Mouse (Mus musculus): ENCODE results near the gene Sbno2.

The Sbno2 gene

DNA sequence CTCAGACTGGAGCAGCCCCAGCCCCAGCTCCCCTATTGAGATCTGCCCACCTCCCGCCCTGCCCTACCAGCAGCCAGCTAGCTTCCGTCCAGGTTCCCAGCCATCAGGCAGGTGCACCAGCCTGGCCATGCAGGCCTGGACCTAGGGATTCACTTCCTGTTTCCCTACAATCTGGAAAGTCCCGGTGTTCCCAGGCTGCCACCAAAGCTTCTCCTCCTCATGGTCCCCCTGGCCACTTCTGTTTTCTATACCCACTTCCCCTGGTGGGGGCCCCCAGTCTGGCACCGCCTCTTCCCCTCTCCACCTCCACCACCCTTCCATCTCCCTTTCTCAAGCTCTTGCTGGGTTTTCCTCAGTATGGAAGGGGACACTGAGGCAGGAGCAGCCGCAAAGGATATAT lies at the start of gene Sbno2:
TSS of gene Sbno2 (minus strand) at position 112 of the 400 bp plus-strand sequence.
- in situ Hi-C loops (cut with MboI; ENCODE audit: unreplicated experiment in 2 of 2) = loop anchor here in 1 of 2 experiments (5.0 kb wide), 1 partner anchor 33 kb away; no protein-coding TSS in a partner anchor

DNA sequence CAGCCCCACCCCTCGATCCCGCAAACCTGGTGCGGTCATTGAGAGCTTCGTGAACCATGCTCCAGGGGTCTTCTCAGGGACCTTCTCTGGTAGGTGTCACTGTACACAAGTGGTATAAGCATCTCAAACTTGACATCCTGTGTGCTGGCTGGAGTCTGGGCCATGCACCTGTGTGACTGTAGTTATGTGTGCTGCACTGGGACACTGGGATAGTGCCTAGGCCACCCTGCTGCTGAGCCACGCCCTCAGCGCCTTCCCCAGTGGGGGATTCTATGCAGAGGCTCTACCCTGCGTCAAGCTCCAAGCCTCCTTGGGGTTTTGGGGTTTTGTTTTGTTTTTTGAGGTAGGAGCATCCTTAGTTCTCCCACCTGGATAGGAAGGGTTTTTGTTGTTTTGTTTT lies 49.0 kb upstream of the Sbno2 start:
- in situ Hi-C loops (cut with MboI; ENCODE audit: unreplicated experiment in 2 of 2) = loop anchor here in 1 of 2 experiments (25.0 kb wide), 1 partner anchor 533 kb away; the partner anchor contains the start of gene Mknk2

DNA sequence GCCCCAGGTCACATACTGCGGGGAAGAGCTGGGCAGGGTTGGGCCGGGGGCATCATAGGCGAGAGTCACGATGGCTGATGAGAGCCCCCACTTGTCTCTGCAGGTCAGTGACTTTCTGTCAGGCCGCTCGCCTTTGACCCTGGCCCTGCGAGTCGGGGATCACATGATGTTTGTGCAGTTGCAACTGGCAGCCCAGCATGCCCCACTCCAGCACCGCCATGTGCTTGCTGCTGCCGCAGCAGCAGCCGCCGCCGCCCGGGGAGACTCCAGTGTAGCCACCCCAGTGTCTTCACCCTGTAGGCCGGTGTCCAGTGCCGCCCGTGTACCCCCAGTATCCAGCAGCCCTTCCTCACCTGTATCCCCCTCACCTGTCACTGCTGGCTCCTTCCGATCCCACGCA lies 48.3 kb upstream of the Sbno2 start:
- in situ Hi-C loops (cut with MboI; ENCODE audit: unreplicated experiment in 2 of 2) = loop anchor here in 1 of 2 experiments (25.0 kb wide), 1 partner anchor 534 kb away; the partner anchor contains the start of gene Mknk2

DNA sequence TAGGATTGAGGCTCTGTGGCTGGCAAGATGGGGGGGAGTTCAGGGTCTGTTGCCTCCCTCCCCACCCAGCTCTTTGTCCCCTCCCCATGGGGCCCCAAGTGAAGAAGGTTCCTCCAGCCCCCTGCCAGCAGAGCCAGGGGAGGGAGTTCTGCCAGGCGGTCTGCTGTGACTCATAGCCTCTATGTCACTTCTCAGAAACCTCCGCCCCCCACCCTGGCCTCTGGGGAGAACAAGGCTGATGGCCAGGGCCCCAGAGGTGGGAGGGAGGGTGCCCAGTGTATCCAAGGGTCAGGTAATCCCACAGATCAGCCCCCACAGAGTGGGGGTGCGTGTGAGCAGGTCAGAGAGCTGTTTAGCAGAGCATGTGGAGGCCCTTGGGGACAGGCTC lies 47.5 kb upstream of the Sbno2 start:
- in situ Hi-C loops (cut with MboI; ENCODE audit: unreplicated experiment in 2 of 2) = loop anchor here in 1 of 2 experiments (25.0 kb wide), 1 partner anchor 534 kb away; the partner anchor contains the start of gene Mknk2

DNA sequence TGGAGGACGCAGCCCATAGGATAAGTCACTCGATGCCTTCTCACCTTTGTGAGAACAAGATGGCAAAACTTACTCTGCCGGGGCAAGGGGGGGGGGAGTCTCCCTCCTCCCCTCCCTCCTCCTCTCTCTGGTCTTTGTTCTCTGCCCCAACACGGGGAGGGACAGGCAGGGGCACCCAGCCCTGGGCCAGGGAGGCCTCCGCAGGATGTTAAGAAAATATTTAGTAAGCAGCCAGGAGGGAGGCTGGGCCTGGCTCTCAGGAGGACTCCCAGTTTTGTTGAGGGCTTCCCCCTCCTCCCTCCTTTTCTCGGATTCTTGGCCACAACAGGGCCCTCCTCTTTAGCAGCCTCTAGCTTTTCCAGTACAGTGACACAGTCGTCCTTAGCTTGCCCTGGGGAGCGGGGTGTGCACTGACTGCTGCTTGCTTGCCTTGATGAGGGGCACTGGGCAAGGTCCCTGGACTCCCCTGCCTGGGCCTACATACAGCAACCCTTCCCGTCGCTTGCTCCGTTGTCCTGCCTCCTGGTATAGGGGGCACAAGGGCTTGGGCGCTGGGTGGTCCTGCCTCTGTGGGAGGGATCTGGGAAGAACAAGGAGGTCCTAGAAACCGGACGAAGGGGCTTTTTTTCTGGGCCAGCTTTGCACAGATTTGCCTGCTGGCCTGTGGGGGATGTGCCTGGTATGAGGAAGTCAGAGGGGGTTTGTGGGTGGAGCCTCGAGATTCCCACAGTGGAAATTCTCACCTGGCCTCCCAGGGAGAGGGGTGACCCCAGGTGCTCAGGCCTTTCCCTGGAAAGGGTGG lies 46.9 kb upstream of the Sbno2 start:
- in situ Hi-C loops (cut with MboI; ENCODE audit: unreplicated experiment in 2 of 2) = loop anchor here in 1 of 2 experiments (25.0 kb wide), 1 partner anchor 535 kb away; the partner anchor contains the start of gene Mknk2

DNA sequence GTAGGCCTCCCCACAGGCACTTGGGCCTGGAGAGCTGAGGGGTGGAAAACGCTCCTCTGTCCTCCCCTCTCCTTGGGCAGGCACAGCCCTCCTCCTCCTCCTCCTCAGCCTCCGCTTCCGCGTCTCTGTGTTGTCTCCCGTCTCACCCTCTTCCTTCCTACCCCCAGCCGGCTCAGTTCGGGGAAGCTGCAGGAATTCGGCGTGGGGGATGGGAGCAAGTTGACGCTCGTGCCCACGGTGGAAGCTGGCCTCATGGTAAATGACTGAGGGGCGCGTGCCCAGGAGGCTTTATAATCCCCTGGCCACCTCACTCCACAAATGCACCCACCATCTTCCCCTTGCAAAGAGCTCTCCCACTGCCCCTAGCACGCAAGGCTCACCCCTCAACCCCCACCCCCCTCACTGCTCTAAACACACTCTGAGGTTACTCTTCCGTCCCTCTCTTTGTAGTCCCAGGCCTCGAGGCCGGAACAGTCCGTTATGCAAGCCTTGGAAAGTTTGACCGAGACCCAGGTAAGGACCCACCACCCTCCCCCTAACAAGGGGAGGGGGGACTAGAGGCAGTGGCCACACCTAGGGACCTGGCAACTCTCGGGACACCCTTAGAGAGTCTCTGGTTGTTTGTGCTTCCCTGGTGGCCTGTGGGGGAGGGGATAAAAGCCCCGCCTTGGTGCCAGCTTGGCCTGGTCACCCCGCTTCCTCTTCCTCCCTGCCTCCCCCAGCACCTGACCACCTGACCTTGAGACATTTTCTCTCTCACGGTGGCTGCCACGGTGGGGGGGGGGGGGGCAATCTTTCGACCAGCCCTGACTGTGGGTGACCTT lies 46.1 kb upstream of the Sbno2 start:
- in situ Hi-C loops (cut with MboI; ENCODE audit: unreplicated experiment in 2 of 2) = loop anchor here in 1 of 2 experiments (25.0 kb wide), 1 partner anchor 536 kb away; the partner anchor contains the start of gene Mknk2

DNA sequence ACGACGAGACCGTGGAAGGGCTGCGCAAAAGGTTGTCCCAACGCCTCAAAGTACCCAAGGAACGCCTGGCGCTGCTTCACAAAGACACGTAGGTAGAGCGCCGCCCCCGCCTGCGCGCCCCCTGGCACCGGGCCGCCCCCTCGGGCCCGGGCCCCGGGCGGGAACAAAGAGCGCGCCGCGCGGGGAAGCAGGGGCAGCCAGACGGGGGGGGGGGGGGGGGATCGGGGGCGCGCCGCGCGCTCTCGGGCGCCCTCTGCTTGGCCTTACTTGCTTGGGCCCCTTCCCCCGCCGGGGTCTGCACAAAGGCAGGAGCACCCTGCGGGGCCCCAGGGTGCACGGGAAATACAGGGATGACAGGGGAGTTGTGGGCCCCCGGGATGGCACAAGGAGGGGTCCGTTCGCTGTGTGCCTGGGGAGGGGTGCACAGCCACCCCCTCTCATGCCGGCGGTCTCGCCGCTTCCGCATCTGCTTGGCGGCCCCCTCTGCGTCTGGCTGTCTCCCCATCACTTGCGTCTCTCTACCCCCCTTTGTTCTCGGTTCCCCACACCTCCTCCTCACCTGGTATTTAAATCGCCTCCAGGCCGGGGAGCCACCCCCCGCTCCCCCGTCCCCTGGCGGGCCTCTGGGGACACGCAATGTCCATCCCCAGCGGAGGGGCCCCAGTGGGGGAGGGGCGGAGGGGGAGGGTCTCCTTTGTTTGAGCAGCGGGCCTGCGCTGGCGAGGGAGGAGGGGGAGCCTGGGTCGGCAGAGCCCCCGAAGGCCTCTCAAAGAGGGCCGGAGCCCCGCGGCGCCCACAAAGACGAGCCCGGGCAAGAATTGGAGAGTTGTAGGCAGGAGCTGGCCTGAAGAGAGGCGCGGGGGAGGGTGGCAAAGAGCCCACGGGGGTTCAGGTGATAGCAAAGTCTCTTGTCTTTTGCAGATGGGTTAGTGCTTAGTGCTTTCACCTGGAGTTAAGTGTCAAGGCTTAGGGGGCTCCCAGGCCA lies 45.1 kb upstream of the Sbno2 start:
- in situ Hi-C loops (cut with MboI; ENCODE audit: unreplicated experiment in 2 of 2) = loop anchor here in 1 of 2 experiments (25.0 kb wide), 1 partner anchor 537 kb away; the partner anchor contains the start of gene Mknk2

DNA sequence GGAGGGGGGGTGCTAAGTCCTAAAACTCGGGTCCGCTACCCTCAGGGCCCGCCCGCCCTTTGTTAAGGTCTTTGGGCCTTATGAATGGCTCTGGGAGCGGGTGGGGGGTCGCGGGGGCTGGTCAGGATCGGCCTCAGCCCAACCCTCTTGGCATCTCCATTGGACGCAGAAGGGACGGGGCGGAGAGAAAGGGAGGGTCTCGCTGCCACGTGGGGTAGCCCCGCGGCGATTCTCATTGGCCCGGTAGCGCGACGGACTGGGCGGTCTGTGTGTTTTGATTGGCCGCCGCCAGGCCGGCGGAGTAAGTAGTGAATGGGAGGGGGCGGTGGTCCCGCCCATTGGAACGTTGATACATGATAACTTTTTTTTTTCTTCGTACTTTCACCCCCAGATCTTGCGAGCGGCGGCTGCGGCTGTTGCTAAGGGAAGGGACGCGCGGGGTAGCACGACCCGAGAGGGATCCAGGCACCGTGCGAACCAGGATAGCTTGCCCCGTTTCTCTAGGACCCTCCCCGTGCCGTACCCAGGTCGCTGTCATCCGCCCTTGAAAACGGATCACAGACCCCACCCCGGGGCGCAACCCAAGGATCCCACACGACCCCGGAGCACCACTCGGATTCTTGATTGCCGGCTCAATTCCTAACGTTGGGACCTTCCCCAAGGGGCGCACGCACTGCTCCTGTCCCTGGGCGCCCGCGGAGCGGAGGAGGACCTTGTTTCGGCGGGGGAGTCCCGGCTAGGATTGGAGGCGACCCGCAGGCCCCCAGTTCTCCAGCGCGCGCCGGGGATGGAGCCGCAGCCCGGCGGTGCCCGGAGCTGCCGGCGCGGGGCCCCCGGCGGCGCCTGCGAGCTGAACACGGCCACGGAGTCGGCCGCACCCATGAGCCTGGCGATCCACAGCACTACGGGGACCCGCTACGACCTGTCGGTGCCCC lies 44.2 kb upstream of the Sbno2 start:
- in situ Hi-C loops (cut with MboI; ENCODE audit: unreplicated experiment in 2 of 2) = loop anchor here in 1 of 2 experiments (10.0 to 25.0 kb wide), 2 partner anchors 295 to 538 kb away; partner anchors contain the start of genes Mknk2 and Ptbp1

DNA sequence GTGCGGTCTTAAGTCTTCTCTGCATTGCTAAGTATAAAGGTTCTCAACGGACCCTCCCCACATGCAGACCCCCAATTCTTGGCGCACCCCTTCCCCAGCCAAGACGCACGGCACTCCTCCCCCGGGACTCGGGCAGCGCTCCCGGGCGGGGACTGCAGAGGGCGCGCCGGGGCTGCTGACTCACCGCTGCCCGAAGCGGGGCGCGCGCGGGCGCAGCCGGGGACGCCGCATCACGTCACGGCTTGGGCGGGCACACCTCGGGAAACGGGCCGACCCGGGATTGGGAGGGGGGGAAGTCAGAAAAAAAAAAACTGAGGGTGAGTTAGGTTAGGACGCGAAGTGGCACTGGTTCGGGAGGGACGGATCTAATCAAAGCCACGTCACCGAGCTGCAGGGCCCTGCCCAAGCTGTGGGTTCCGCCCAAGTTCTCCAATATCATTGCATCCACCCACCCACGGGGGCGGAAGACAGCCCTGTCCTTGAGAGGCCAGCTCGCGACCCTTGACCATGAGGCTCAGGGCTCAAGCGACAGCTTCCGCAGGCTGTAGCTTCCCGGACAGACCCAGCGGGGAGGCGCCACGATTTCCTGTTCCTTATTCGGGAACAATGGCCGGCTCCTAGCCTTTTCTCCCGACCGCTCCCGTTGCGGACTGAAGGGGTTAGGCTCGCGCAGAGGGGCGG lies 43.4 kb upstream of the Sbno2 start:
- in situ Hi-C loops (cut with MboI; ENCODE audit: unreplicated experiment in 2 of 2) = loop anchor here in 1 of 2 experiments (10.0 kb wide), 1 partner anchor 294 kb away; the partner anchor contains the start of gene Ptbp1

DNA sequence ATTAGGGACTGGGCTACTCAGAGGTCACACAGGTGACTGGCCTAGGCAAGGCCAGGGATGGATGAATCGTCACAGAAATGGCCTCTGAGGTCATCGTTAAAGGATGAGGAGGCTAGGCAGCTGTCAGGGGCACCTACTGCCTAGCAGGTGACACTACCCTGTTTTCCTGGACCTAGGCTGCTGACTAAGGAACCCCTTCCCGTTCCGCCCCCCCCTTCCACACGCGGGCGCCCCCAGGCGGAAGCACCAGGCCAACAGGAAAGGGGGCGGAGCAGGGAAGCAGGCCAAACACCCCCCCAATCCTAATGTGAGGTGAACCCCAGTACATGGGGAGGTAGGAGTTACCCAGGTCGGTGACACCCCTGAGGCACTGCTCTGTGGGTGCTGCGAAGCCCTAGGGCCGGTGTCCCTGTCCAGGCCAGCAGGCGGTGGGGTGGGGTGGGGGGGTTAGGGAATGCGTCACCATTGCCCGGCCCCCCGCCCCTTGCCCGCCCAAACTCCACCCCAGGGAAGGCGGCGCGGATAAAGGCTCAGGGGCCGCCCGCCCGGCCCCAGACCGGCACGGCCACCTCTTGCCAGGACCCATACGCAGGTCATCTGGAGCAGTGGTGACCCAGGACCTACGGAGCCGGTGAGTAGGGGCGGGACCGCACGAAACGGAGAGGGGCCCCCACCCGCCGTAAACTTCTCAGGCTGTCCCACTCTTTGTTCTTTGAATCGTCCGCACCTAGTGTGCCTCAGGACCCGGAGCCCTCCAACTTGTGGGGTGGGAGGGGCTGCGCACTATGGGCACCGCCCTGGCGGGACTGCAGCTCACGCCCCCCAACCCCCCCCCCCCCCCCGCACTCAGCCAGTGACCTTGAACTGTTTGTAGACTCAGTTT lies 42.6 kb upstream of the Sbno2 start, which contains the start of gene Midn:
TSS of gene Midn (plus strand) at position 554 of the 883 bp plus-strand sequence.
- in situ Hi-C loops (cut with MboI; ENCODE audit: unreplicated experiment in 2 of 2) = loop anchor here in 1 of 2 experiments (10.0 kb wide), 1 partner anchor 293 kb away; the partner anchor contains the start of gene Ptbp1

DNA sequence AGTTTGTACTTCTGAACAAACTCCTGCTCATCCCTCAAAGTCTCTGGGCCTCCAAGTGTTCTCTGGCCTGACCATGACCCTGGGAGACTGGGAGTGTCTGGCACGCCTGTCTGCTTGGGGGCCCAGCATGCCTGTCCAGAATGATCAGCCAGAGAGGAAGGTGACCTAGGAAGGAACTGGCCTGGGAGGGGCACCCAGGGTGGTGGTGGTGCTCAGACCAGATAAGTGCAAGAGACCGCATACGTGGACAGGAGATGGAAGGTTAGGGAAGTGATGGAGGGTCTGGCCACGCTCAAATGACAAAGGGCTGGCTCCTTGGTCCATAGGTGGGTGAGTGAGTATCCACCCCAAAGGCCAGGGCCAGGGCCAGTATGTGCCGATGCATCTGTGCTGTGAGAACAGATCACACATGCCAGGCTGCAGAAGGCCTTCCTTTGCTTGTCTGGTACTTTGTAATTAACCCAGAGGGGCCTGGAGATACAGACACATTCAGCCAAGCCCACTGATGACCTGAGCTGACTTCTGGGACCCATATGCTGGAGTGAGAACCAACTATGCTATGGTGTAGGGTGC lies 41.9 kb upstream of the Sbno2 start:
- in situ Hi-C loops (cut with MboI; ENCODE audit: unreplicated experiment in 2 of 2) = loop anchor here in 1 of 2 experiments (10.0 kb wide), 1 partner anchor 292 kb away; the partner anchor contains the start of gene Ptbp1

DNA sequence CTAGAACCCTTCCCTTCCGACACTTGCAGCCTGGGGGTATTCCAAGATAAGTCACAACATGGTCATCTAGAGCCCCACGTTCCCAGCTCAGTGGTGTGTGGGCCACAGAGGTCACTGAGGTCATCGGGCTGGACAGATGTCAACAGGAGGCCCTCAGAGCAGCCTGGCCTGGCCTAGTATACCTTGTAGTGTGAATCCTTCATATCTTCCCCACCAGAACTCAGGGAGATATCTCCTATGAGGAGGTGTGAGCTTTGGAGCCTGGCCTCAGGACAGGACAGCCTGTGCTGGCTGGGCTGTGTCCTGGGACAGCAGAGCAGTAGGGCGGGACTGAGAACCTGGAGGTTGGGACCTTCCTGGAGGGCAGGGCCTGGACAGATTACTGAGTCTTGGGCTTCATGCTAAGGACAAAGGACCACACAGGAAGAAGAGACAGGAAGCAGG lies 41.2 kb upstream of the Sbno2 start:
- in situ Hi-C loops (cut with MboI; ENCODE audit: unreplicated experiment in 2 of 2) = loop anchor here in 1 of 2 experiments (10.0 kb wide), 1 partner anchor 292 kb away; the partner anchor contains the start of gene Ptbp1

DNA sequence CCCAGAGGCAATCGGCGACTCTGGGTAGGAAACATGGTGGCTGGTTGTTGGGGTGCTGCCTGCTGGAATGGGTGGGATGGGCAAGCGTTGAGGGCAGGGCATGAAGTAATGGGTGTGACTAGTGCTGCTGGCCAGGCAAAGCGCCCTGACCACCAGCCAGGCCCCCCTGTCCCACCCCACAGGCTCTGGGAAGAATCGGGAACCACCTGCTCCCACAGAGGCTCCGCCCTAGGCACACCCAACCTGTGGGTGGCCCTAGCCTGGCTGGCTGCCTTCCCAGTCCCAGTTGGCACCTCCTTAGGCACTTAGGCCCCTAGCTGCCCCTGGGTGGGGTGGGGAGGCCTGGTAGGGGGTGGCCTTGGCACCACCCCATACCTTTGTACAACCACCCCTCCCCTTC lies 40.5 kb upstream of the Sbno2 start:
- in situ Hi-C loops (cut with MboI; ENCODE audit: unreplicated experiment in 2 of 2) = loop anchor here in 1 of 2 experiments (10.0 kb wide), 1 partner anchor 291 kb away; the partner anchor contains the start of gene Ptbp1

DNA sequence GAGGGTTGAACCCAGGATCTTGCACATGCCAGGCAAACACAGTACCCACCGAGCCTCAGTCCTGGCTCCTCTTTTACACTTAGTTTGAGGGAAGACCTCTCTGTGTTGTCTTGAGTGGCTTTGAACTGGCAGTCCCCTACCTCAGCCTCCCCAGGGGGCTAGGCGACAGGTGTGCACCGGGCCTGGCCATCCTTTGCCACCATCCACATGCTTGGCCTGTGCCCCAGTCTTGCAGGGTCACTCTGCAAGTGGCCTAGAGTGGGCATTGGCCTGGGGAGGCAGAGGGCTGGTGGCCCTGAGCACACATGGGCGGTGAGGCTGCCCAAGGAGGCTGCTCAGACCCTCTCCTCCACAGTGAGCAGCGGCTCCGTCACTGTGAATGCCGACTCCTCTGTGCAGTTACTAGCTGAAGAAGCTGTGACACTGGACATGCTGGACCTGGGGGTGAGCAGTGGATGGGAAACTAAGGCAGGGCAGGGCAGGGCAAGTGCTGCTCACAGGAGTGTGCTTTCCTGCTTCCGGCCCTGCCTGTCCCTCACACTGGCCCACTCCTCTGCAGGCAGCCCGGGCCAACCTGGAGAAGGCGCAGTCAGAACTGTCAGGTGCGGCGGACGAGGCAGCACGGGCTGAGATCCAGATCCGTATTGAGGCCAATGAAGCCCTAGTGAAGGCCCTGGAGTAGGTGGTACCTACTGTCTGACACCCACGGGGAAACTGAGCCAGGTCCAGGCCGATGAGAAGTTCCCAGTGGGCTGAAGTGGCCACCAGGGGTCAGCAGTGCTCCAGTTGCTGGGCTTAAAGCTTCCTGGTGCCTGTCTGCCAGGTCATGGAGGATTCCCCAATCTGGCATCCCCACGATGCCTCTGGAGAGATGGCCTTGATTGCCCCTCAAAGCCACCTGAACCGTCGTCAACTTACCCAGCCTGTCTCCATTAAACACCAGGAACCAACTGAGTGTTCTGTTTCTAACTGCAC lies 39.8 kb upstream of the Sbno2 start:
- in situ Hi-C loops (cut with MboI; ENCODE audit: unreplicated experiment in 2 of 2) = loop anchor here in 1 of 2 experiments (5.0 to 10.0 kb wide), 2 partner anchors 183 to 290 kb away; partner anchors contain the start of genes Ptbp1 and Wdr18

DNA sequence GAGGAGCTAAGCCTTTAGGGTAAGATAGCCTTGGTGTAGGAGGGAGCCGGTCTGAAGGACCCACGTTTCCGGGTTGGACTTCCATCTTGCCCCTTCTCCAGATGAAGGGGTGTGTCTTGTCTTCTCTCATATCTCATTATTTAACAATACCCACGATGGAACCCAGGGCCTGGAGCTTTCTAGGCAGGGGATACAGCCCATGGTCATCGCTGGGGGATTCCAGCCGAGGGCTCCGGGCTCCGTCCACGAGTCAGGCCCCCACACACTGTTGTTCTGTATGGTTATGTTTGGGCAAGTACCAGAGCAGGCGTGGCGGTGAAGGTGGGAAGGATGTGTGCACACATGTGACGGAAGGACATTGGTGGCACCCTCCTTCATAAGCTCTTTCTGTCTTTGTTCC lies 38.8 kb upstream of the Sbno2 start:
- in situ Hi-C loops (cut with MboI; ENCODE audit: unreplicated experiment in 2 of 2) = loop anchor here in 1 of 2 experiments (5.0 to 10.0 kb wide), 2 partner anchors 182 to 289 kb away; partner anchors contain the start of genes Ptbp1 and Wdr18
